Mouse (Mus musculus) heart, postnatal 4 days (tissue): Measurements from ENCODE around the gene Mus81. TPM values are rescaled to one million over a fixed set of nuclear protein-coding genes. Genes with fewer than 3 reads are reported as not detected.
A peak's percentile ranks its signal among the peaks of the same experiment; 100 is the strongest.
"Not testable (repeated sequence)": the region's sequence is repeated elsewhere in the genome, so short reads cannot be mapped to it uniquely, and the experiment has no call there.

Experiments used
- DNase-seq: peaks from one replicate; pipeline ENCODE4 v3.0.0; 2021
- total RNA-seq, 2 experiments: library from RNA; stranded (reverse); gene quantifications; 2 replicates each; pipeline ENCODE4 v1.2.3; 2021

Gene Mus81
- total RNA-seq = 10 to 100 TPM; 27.9 to 32.9 TPM

DNA sequence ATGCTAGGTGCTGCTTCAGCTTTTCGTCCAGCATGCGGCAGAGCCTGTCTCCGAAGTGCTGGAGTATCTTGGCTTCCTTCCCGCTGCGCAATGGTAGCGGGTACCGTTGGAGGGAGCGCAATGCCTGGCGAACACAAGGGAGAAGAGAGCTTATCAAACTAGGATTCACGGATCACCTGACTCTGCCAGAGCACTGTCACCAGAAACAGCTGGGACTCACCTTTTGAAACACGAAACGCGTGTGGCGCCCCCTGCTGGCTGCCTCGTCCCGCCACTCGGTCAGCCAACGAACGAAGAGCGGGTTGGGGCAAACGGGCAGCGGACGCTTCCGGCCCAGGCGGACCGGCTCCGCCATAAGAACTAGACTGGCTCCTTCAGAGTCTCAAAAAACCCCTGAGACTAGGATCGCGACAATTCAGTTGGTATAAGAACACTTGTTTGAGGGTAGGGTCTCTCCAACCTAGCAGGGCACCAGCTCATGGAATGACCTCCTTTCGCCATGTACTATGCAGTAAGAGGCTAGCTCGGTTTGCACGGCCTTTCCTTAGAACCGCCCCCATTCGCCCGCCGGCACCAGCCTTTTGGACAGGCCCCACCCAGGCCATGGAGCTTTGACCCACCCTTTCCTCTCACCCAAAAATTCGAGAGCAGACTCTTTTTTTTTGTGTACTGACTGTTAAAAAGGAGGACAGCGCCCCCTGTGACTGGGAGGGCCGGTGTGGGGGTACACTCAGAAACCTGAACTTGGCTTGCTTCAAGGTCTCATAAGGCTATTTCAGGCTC lies at the start of gene Mus81:
Gene Mus81, minus strand, starts transcription at position 635 of the 783 bp plus-strand sequence.
- DNase-seq = peak; percentile 98

DNA sequence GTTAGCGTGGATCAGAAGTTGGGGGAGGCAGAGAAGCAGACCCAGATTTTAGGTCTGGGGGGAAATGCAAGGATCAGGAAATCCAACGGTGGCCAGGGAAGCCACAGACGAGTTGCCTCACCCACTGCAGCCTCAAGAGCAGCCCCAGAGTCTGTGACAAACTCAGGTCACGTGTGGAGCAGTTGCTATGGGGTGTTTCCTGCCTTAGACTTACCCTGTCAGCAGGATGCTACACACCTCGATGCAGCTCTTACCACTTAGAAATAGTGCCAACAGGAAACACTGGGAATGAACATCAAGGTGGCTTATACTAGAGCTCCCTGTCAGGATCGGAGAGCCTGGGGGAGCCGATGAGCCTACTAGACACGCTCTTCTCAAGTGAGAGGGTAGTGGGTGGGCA lies 44.3 kb upstream of the Mus81 start:
- no peak for DNase-seq

DNA sequence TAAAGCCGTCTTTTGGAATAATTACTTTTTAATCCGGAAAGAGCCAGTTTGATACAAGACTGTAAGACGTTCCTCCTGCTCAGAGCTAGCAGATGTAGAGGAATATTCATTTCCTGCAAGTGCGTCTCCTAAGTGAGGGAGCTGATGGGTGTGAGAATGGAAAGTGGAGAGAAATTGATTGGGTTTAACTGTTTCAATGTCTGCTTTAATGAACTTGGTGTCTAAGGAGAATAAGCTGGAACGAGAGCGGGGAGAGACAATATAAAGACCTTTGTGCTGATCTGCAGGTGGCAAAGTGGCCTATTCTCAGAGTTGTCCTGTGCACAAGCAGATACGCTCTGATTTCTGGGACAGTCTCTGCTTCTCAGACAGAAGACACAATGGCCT lies 41.9 kb upstream of the Mus81 start:
- DNase-seq = no peak

DNA sequence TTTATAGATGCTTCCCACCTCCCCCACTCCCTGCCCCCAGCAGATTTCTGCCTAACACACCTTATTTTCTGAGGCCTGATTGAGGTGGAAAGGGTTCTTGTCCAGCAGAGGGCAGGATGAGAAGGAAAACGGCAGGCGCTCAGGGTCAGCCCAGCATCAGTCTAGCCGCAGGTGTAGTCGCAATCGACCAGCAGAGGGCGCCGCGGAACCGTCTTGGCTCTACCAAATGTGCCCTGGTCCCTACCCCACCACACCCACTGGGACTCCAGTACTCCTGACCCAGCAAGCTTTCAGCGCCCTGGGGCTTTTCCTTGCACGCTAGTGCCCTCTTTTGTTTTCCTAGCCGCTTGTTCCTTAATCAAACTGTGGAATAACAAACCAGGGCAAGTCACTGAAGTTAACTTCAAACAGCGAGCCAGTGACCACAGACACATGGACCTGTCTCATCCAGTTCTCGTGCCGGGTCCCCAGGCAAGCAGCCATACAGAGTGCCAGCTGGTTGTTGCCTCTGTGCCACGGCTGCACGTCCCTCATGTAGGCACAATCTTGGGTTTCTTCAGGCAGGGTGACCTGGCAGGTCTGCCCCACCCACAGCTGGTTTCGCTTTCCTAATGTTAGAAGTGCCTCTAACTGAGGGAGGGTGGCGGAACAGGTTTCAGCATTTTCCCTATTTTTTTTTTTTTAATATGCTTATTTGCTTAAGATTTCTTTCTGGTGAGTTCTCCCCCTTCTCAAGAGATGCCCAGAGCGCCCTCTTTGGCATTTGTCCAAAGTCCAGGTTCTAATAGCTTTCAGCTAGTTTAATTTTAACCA lies 41.3 kb upstream of the Mus81 start:
- peak; percentile 99 for DNase-seq

DNA sequence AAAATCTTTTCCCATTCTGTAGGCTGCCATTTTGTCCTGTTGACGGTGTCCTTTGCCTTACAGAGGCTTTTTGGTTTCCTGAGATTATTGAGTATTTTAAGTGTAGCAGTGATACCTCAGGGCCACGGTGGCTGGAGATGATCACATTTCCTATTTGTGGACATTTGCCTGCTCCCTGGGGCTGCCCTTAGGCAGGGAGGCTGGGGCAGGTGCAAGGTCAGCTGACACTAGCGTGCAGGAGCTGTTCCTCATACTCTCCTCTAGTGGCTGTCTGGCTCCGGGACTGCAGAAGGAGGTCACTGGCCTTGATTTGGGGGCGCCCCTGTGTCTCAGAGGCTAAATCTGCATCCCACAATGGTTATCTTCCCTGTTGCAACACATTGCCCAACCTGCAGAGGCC lies 37.0 kb upstream of the Mus81 start:
- no peak for DNase-seq

DNA sequence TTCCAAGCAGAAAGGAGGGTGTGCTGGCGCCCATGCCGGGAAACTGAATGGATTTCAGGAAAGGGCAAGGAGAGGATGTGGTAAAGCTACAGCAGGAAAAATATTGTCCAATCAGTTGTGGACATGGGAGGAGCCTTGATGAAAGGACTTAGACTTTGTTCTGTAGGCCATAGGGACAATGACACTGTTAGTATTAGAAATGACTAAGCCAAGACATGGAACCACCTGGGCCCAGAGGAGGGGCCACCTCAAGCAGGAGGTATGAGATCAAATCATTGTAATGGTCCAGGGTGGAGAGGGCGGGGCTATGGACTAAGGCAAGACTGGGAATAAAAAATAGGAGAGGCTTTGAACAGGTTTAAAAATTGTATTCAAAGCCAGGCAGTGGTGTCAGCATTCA lies 30.5 kb upstream of the Mus81 start:
- DNase-seq = no peak

DNA sequence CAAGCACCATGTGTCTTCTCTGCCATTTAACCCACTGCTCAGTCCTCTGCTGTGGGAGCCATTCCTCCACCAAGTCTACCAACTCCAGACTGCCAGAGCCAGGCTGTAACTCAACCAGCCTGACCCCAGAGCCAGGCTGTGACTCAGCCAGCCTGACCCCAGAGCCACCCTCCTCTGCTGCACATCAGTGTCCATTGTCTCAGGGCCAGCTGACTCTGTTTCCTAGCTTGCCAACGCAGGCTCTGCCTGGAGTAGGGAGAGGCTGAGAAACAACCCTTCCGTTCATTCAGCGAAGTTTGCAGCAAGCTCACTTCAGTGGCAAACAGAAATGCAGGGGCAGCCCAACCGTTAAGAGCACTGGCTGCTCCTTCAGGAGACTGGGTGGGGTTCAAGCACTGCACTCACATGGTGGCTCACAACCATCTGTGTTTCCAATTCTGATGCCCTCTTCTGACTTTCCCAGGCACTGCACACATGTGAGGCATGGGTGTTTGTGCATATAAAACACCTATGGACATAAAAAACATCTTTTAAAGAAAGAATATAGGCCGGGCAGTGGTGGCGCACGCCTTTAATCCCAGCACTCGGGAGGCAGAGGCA lies 28.8 kb upstream of the Mus81 start:
- no peak for DNase-seq

DNA sequence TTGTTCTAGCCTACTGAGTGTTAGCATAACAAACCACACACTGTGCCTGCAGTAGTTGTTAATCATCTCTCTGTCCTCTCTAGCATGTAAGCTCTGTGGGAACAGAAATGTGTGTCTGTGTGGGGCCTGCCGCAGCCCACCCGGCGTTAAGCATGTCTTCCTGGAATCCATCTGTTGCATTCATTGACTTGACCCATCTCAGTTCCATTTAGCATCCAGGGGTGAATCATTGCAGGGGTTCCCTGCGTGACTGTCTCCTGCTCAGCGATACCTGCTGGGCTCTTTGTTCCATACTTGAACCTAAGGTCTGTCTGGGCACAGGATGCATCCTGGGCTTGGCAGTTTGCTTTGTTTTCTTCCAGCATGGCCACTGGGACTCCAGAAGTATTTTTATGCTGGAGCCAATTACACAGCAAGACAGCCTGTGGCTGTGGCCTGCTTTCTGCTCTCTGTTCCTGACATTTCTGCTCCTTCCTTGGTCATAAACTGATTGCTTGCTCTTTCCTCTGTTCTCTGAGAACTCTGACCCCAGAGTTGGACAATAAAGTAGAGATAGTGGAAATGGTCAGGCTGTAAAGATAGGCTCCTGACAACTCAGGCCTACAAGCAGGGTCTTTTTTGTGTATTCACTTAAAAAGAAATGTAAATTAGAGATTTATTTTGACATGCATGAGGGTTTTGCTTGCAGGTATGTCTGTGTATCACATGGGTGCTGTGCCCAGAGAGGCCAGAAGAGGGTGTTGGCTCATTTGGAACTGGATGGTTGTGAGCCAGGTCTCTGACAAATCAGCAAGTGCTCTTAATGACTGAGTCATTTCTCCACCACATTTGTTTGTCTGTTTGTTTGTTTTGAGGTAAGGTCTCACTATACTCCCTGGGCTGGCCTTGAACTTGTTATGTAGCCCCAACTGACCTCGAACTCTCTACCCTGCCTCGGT lies 27.9 kb upstream of the Mus81 start:
- DNase-seq = no peak

DNA sequence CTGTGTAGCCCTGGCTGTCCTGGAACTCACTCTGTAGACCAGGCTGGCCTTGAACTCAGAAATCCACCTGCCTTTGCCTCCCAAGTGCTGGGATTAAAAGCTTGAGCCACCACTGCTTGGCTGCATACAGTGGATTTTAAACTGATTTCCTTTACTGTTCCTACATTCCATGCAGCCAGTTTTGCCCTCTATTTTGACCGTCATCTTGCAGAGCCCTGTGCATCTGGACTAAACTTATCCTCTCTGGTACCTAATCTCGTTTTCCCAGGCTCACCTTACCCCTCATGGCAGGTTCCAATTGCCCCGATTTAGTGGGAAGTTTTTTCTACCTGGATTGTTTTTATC lies 24.8 kb upstream of the Mus81 start:
- DNase-seq = no peak

DNA sequence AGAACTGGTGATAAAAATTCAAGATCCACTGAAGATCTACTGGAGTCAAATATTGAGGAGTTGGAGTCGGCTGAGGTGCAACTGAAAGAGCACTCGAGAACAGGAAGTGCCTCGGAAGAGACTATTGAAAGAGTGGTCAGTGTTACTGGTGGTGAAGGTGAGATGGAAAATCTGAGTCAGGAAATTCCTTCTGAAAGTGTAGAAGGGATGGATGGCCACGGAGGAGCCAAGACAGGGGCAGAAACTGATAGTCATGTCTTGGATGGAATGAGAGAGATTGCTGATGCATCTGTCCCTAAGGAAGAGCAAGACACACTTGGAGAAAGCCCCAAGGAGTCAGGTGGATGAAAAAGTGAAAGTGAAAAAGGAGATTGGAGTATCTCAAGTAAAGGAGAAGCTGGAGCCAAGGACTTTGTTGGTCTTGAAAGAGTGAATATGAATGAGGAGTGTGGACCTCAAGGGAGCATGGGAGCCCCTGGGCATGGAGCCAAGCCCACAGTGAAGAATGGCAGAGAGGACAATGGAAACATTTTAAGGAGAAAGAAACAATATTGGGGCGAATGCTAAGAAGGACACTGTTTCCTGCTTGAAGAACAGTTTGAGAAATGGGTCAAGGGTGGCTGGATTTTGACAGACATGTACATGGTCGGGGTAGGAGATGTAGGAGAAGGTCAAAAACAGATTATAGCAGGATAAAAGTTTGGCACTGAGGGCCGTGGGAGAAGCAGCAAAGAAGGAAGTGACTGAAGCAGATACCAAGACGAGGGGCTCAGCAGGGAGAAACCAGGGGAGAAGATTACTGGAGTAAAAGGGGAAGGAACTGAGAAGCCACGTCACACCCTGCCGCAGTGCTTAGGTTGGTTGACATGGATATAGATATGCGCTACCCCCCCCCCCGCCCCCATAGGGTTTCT lies 24.1 kb upstream of the Mus81 start:
- no peak for DNase-seq

DNA sequence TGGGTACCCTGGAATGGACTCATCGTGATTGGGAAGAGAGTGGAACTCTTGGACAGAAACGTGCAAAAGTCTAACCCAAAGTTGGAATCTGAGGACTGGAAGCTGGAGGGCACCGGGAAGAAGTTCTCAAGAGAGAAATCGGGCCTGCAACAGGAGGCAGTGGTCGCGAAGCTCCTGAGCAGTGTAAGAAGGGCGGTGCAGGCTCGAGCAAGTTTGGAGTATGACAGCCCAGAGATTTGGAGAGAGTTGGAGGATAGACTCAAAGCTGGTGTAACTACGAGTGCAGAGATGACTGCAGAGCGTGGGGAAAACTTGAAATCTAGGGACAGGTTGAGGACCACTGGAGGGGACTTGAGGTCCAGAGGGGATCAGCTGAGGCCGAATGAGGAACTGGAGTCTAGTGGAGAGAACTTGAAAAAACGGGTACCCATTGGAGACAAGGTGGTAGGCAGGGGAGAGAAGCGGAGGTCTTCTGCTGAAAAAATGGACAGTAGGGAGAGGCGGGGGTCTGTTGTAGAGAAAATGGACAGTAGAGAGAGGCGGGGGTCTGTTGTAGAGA lies 23.0 kb upstream of the Mus81 start:
- DNase-seq = no peak

DNA sequence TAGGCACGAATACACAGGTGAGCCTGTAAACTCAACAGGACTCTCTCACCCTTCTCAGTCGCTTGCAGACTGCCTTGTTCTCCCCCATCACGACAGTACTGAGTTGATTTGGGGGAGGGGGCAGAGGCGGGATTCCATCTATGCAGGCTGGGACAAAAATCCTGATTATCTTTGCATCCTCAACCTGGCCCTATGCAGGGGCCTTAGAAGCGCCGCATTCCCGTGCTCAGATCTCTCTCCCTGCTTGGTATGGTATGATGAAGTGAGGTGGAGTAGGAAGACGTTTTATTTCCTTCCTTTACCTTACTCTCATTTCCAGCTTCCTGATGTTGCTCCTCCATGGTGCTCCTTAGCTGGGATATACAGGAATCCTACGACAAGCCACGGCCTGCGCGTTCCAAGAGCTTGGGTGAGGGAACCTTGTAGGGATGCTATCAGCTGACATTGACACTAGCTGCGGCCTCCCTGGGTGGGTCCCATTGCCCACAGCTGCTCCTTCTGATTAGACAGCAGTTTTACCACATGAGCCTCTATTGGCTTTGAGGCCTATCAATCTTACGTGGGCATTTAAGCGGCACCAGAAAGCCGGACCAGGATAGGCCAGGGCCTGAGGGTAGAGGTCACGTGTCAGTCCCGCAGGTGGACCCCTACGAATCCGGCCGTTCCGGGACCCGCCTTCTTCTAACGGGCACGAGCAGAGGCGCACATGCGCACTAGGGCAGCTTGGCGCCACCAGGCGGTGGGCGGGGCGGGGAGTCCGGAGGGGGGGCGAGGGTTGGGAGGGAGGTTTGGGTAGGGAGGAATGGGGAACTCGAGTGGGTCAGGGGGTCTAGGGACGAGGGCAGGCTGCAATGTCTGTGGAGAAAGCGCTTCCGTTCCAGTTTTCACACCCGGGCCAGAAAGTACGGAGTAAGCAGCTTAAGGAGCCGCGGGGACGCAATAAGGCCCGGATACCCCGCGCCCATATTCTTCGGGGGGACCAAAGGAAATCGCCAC lies 22.1 kb upstream of the Mus81 start, which contains the start of gene Snx32:
Gene Snx32, minus strand, starts transcription at position 508 of the 996 bp plus-strand sequence.
- DNase-seq = peak; percentile 97

DNA sequence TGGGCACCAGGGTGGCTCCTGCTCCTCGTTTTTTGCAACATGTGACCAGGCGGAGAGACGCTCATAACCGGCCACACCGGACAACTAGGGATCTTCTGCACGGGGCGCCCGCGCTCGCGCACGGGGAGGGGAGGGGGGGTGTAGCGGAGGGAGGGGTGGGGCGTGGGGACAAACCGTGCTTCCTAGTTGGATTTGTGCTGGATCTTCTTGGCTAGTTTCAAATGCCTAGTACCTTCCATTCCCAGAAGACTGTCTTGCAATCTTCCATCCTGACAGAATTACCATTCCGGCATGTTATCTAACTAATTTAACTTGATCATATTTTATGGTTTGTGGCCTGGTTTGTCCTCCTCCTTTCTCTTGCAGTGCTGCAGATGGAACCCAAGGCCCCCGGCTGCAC lies 15.5 kb upstream of the Mus81 start, which contains the start of gene 1700020D05Rik:
Gene 1700020D05Rik, minus strand, starts transcription at position 101 of the 400 bp plus-strand sequence.
- DNase-seq = no peak

DNA sequence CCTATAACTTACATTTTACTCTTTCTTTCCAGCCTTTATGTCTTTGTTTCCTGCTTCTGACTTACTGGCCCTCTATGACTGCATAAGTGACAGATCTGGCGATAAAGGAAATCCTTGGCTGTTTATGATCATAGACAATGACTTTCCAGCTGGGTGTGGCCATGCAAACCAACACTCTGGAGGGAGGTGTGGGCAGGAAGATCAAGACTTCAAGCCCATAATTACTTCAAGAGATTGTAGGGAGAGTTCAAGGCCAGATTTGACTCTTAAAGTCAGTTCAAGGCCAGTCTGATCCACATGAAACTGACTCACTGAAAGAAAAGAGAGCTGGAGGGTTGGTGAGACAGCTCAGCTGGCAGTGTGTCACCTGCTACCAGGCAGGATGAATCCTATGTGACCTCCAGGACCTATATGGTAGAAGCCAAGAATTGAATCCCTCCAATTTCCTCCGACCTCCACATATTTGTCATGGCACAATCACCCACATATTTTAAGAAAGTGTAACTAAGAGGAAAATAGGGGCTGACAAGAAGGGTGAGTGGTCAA lies 12.2 kb upstream of the Mus81 start:
- DNase-seq = no peak

DNA sequence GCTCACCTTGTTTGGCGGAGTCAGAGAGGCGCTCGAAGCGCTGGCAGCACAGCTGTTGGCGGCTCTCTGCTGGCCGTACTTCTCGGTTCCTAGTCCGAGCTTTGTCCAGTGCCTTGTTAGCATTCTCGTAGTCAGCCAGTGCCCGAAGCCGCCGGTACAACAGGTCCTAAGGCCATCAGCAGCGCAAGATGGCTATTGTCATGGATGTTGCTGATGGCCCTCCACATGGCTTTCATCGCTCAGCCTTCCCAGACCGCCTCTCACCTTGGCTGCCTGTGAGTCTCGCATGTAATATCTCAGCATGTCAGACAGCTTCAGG lies 7.8 kb upstream of the Mus81 start:
- DNase-seq = no peak

DNA sequence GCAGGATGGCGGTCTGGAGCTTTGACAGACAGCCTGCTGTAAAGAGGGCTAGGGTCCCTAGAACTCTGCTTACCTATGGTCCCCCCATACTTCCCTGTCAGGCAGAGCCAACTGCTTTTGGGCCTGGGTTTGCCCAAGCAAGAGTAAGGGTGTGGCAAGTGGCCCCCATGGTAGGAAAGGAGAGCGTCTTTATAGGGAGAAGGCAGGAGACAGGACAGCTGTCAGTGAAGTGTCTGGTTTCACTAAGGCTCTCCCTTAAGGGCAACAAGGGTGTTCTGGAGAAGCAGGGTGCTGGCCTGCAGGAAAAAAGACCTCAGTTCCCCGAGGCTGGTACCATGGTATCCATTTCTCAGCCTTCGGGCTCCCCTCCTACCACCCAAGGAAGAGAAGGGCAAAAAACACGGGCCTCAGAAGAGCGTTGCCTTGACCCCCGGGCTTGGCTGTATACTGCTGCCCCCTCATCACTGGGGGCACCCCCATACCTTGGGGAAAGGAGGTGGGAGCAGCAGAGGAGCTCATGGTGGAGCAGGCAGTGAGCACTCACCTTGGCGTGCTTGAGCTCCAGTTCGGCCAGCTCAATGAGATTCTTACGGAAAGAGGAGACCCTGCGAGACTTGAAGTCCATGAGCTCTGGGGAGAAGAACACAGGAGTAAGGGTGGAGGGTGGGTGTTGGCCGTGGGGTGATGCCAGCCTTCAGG lies 7.3 kb upstream of the Mus81 start:
- DNase-seq = no peak

DNA sequence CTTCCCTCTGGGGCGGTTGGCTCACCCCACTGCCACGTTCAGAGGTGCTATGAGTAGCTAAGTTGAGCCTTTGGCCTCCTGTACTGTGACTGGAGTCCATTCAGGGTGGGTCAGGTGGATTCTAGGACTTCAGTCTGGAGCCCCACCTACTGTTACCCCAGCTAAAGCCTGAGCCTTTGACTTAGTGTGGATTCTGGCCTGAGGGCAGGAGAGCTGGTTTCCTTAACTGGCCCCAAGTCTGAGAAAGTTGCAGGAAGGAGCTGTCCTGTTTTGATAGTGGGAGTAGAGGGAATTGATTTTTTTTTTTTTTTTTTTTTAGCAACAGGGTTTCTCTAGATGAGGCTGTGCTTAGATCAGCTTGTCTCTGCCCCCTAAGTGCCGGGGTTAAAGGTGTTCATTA lies 6.1 kb upstream of the Mus81 start:
- DNase-seq = no peak

DNA sequence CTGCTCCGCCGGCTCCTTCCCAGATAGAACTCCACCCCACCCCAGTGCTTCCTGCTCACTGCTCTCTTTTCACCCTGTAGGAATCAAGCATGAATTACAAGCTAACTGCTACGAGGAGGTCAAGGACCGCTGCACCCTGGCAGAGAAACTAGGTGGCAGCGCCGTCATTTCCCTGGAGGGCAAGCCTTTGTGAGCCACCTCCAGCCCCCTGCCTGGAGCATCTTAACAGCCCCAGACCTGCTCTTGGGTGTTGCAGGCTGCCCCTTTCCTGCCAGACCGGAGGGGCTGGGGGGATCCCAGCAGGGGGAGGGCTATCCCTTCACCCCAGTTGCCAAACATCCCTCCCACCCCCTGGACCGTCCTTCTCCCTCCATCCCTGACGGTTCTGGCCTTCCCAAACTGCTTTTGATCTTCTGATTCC lies 5.1 kb upstream of the Mus81 start:
- not testable (repeated sequence) for DNase-seq

DNA sequence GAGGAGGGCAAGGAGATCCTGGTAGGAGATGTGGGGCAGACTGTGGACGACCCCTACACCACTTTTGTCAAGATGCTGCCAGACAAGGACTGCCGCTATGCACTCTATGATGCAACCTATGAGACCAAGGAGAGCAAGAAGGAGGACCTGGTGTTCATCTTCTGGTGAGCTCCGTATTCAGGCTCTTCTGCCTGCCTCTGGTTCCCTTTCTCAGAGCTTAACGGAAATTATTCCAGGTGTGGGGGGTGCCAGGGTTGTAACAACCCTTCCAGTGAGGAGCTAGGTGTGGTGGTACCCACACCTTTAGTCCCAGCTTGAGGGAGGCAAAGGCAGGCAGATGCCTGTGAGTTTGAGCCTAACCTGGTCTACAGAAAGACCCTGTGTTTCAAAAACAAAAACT lies 4.4 kb upstream of the Mus81 start:
- DNase-seq = no peak
